Mouse (Mus musculus) liver, postnatal 0 days (tissue): Measurements from ENCODE around the gene Gm26602.

ENCODE experiments used
- CTCF ChIP-seq: sonication (generic); IDR thresholded peaks from 2 replicates; pipeline ENCODE4 v1.5.1; 2016; ENCODE audit warnings: antibody characterized with exemption, low read depth
- EP300 ChIP-seq: IDR thresholded peaks from 2 replicates; pipeline ENCODE4 v1.6.1; 2016; ENCODE audit warnings: antibody characterized with exemption, low read depth, mild to moderate bottlenecking

- no peak for TF ChIP-seq CTCF
- TF ChIP-seq EP300, result no peak
Measured at GRCm38 (mm10) chr10:79880721-79881120, 29.9 kb upstream of the Gm26602 start.
